Mouse (Mus musculus) layer of hippocampus, adult 2 months (tissue): ENCODE measurements around the gene Fam206a. TPM values are rescaled to one million over a fixed set of nuclear protein-coding genes. Genes with fewer than 3 reads are reported as not detected.

ENCODE experiments used
- DNase-seq, 2 experiments: peaks; one replicate each; pipeline ENCODE4 v3.0.0; 2022; ENCODE audit warnings: low spot score in 2 of 2
- H3K27ac ChIP-seq: fragments of 200-600 bp; 2 replicates; pipeline ENCODE4 v1.8.1; 2022
- H3K4me3 ChIP-seq: fragments of 200-600 bp; 2 replicates; pipeline ENCODE4 v1.8.1; 2022; ENCODE audit warnings: mild to moderate bottlenecking
- CTCF ChIP-seq: fragments of 200-600 bp; conservative IDR thresholded peaks from 2 replicates; pipeline ENCODE4 v1.8.1; 2022; ENCODE audit warnings: antibody characterized with exemption, mild to moderate bottlenecking, moderate library complexity
- long read RNA-seq, 2 experiments: library from polyadenylated mRNA; stranded (forward); transcript quantifications; one replicate each; pipeline ENCODE4 v2.0.0; 2021; ENCODE audit warnings: borderline mapping rate in 2 of 2
- total RNA-seq, 2 experiments: library from RNA; stranded (reverse); gene quantifications; 2 replicates each; pipeline ENCODE4 v1.2.3; 2021

Gene Fam206a
- total RNA-seq = 10 to 100 TPM; 17.6 to 18.1 TPM
- long read RNA-seq, experiment 1, full-length matches to known transcripts = 4 of 8 reads
- long read RNA-seq, experiment 1, partial matches to known transcripts = 1 of 8 reads
- long read RNA-seq, experiment 1, other reads (novel, unspliced or antisense) = 3 of 8 reads
- long read RNA-seq, experiment 2, full-length matches to known transcripts = 6 of 9 reads
- long read RNA-seq, experiment 2, partial matches to known transcripts = 1 of 9 reads
- long read RNA-seq, experiment 2, other reads (novel, unspliced or antisense) = 2 of 9 reads

GRCm38 (mm10) chr4:56801907-56802668 lies at the start of gene Fam206a, which contains the start of gene Elp1:
TSS of gene Fam206a (plus strand) at chr4:56802345.
TSS of gene Elp1 (minus strand) at chr4:56802331.
- no peak for TF ChIP-seq CTCF
- peak; percentile 92 to 99 for DNase-seq
- Histone ChIP-seq H3K4me3 (peak within 1 kb of the TSS; percentile 89), H3K27ac (peak within 1 kb of the TSS; percentile 99)

DNA sequence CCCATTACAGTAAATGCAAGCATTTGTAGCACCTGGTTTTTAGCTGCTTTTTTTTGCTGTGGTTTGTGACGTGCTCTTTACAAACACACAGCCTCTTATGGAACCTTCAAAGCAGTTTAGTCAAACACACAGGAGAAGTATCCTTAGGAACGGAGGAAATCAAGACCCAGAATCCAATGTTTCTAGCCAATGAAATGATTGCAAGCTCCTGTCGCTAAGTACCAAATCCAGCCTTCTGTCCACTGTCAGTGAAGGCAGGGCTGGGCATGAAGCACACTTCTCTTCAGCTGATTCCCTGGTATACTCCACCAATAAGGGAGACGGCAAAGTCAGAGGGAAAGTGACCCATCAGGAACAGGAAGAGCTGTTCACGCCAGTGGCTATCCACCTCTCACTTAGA lies 46.1 kb upstream of the Fam206a start:
- TF ChIP-seq CTCF = no peak
- Histone ChIP-seq H3K27ac (no peak overlapping the region), H3K4me3 (no peak overlapping the region)
- no peak for DNase-seq

- DNase-seq = peak in 1 of 2 experiments; percentile 6
- H3K27ac ChIP-seq = no peak overlapping the region
Observed at GRCm38 (mm10) chr4:56756966-56757600, 45.1 kb upstream of the Fam206a start.

DNA sequence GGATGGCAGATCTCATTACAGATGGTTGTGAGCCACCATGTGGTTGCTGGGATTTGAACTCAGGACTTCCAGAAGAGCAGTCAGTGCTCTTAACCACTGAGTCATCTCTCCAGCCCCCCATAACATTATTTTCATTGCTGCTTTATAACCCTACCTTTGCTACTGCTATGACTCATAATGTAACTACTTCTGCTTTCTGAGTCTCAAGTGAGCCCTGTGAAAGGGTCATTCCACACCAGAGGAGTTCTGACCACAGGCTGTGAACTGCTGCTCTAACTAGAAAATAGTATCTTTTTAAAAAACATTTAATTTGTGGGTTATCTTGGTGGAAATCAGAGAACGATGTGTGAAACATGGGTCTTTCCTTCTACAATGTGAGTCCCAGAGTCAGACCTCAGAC lies 44.5 kb upstream of the Fam206a start:
- no peak overlapping the region for H3K4me3 ChIP-seq
- DNase-seq = peak in 1 of 2 experiments; percentile 3
- no peak for TF ChIP-seq CTCF
- H3K27ac ChIP-seq = no peak overlapping the region

More at GRCm38 (mm10) chr4:56756966-56757600, 45.1 kb upstream of the Fam206a start:
- TF ChIP-seq CTCF = no peak
- H3K4me3 ChIP-seq = no peak overlapping the region

- H3K27ac ChIP-seq = no peak overlapping the region
- no peak for DNase-seq
Observed at GRCm38 (mm10) chr4:56767861-56768284, 34.3 kb upstream of the Fam206a start.

GRCm38 (mm10) chr4:56768913-56769312 lies 33.2 kb upstream of the Fam206a start:
- no peak for TF ChIP-seq CTCF
- no peak overlapping the region for H3K27ac ChIP-seq
- DNase-seq = no peak
- no peak overlapping the region for H3K4me3 ChIP-seq

More at GRCm38 (mm10) chr4:56767861-56768284, 34.3 kb upstream of the Fam206a start:
- H3K4me3 ChIP-seq = no peak overlapping the region
- no peak for TF ChIP-seq CTCF

DNA sequence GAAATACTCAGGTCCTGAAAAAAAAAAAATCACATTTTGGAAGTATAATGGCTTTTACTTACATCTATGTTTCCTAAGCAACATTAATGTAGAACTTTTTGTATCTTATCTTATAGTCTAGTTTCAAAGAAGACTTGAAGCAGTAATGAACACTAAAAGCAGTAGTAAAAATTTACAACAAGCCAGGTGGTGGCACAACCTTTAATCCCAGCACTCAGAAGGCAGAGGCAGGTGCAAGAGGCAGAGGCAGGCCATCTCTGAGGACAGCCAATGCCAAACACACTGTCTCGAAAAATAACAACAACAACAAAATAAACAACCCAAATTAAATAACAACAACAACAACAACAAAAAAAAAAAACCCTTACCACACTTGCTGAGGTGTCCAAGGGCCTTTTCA lies 31.1 kb upstream of the Fam206a start:
- Histone ChIP-seq H3K4me3 (no peak overlapping the region), H3K27ac (no peak overlapping the region)
- no peak for TF ChIP-seq CTCF
- no peak for DNase-seq

GRCm38 (mm10) chr4:56791373-56791772 lies 10.8 kb upstream of the Fam206a start:
- TF ChIP-seq CTCF = peak; percentile 77
- no peak overlapping the region for H3K4me3 ChIP-seq
- DNase-seq = no peak
- no peak overlapping the region for H3K27ac ChIP-seq

- TF ChIP-seq CTCF = 0 out of 2 replicates have a peak, but pooled peaks have one; percentile 2
- peak overlapping the region; percentile 89 for H3K4me3 ChIP-seq
- peak overlapping the region; percentile 99 for H3K27ac ChIP-seq
- no peak for DNase-seq
Observed at GRCm38 (mm10) chr4:56802669-56803150, 565 bp downstream of the Fam206a start.

DNA sequence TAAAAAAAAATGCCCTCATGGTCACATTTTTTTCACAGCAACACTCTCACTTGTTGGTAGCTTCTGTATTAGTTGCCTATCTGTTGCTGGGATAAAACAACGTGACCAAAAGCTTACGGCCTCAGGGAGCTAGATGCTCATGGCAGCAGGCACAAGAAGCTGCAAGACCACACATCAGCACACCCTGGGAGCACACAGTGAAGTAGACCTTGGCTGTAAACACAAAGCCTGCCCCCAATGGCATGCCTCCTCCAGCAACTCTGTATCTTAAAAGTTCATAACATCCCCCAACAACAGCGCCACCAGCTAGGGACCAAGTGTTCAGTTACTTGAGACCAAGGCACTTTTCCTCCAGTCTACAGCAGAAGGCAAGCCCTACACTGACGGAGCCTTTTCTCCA lies 6.9 kb downstream of the Fam206a start:
- no peak for TF ChIP-seq CTCF
- Histone ChIP-seq H3K4me3 (no peak overlapping the region), H3K27ac (no peak overlapping the region)
- DNase-seq = no peak

- DNase-seq = no peak
- Histone ChIP-seq H3K27ac (peak overlapping the region; percentile 74), H3K4me3 (no peak overlapping the region)
- no peak for TF ChIP-seq CTCF
Observed at GRCm38 (mm10) chr4:56811642-56812041, 9.5 kb downstream of the Fam206a start.

DNA sequence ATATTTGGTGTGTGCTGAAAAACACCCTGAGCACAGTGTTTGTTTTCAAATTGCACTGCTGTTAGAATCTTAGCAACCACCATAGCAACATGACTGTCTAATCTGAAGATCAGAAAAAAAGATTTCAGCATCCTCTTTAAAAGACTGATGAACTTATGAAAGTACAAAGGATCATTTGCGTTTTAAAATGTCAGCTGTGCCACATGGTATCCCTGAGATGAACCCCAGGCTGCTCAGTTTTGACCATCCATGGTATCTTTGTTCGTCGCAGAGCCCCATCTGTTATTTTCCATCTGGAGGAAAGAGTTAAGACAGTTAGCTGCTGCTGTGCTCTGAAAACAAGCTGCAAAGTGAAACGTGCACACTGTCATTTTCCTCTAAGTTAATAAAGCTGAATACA lies 10.0 kb downstream of the Fam206a start:
- H3K4me3 ChIP-seq = no peak overlapping the region
- peak overlapping the region; percentile 74 for H3K27ac ChIP-seq
- peak in 1 of 2 experiments; percentile 45 for DNase-seq
- no peak for TF ChIP-seq CTCF

- no peak for TF ChIP-seq CTCF
- Histone ChIP-seq H3K27ac (peak overlapping the region; percentile 36; the same call in 1 of the 2 replicates), H3K4me3 (no peak overlapping the region)
- DNase-seq = no peak
Observed at GRCm38 (mm10) chr4:56815131-56815530, 13.0 kb downstream of the Fam206a start.
